Mouse (Mus musculus) heart, embryonic 14.5 days (tissue): ENCODE results near the gene Smim27. TPM values are rescaled to one million over a fixed set of nuclear protein-coding genes. Genes with fewer than 3 reads are reported as not detected.

Experiments used
- ATAC-seq: fragments of 200-750 bp; cut with Nextera tagmentation; 2 replicates; pipeline ENCODE4 v1.8.0; 2017; ENCODE audit warnings: low read depth, moderate TSS enrichment; ENCODE audit not compliant: insufficient number of reproducible peaks, insufficient read depth, low FRiP score
- H3K27ac ChIP-seq, 2 experiments: fragments of 200-500 bp in 1 of 2; fragments of 300-500 bp in 1 of 2; sonication (generic) in 1 of 2; replicated peaks in 1 of 2; 2 replicates each; pipeline ENCODE4 v1.5.1; 2012 to 2014; ENCODE audit warnings: low read depth in 2 of 2, low read length in 2 of 2, control low read depth in 1 of 2, mild to moderate bottlenecking in 1 of 2, mixed read lengths in 1 of 2; ENCODE audit not compliant: control insufficient read depth in 1 of 2, insufficient read depth in 1 of 2
- H3K27me3 ChIP-seq: fragments of 300-500 bp; sonication (generic); 2 replicates; pipeline ENCODE4 v1.6.1; 2014; ENCODE audit warnings: mild to moderate bottlenecking, low read length, control low read depth; ENCODE audit not compliant: control insufficient read depth, insufficient read depth
- H3K36me3 ChIP-seq: fragments of 300-500 bp; sonication (generic); 2 replicates; pipeline ENCODE4 v1.6.1; 2014; ENCODE audit warnings: mild to moderate bottlenecking, control low read depth, low read length, mixed read lengths; ENCODE audit not compliant: control insufficient read depth, insufficient read depth
- H3K4me1 ChIP-seq, 2 experiments: fragments of 200-500 bp in 1 of 2; fragments of 300-500 bp in 1 of 2; sonication (generic) in 1 of 2; 2 replicates each; pipeline ENCODE4 v1.6.1; 2012 to 2014; ENCODE audit warnings: low read length in 2 of 2, control low read depth in 1 of 2, mixed read lengths in 1 of 2; ENCODE audit not compliant: control insufficient read depth in 2 of 2, insufficient read depth in 2 of 2
- H3K4me2 ChIP-seq: fragments of 300-500 bp; sonication (generic); 2 replicates; pipeline ENCODE4 v1.6.1; 2014; ENCODE audit warnings: mild to moderate bottlenecking, low read length
- H3K4me3 ChIP-seq, 2 experiments: fragments of 200-500 bp in 1 of 2; fragments of 300-500 bp in 1 of 2; sonication (generic) in 1 of 2; 2 replicates each; pipeline ENCODE4 v1.5.1; 2012 to 2014; ENCODE audit warnings: low read length in 2 of 2, mild to moderate bottlenecking in 2 of 2, control low read depth in 1 of 2, low read depth in 1 of 2, moderate library complexity in 1 of 2; ENCODE audit not compliant: control insufficient read depth in 1 of 2, insufficient read depth in 1 of 2
- H3K9ac ChIP-seq: fragments of 300-500 bp; sonication (generic); 2 replicates; pipeline ENCODE4 v1.6.1; 2014; ENCODE audit warnings: mild to moderate bottlenecking, low read length
- H3K9me3 ChIP-seq: fragments of 300-500 bp; sonication (generic); 2 replicates; pipeline ENCODE4 v1.6.1; 2016; ENCODE audit warnings: low read length, control low read depth; ENCODE audit not compliant: control insufficient read depth
- WGBS: fragments of 180-500 bp; shearing (Covaris S2); extraction: QIAGEN DNeasy Blood & Tissue Kit; methylation state at CpG from one replicate; pipeline ENCODE4 v1.1.7; 2014; 5-methylcytosine and 5-hydroxymethylcytosine counted together
- polyA plus RNA-seq: library from polyadenylated mRNA; unstranded; fragments of >200 nt; fragmentation: Nextera tagmentation; extraction: Ambion mirVana; gene quantifications from 2 replicates; pipeline ENCODE4 v1.2.1, GENCODE M21; 2014

Smim27 gene
- polyA plus RNA-seq, 1 experiment from 2014 or later: 47.1 TPM

- Histone ChIP-seq H3K27me3 (no peaks in the 10 kb centered on the region), H3K4me2 (no peak overlapping the region), H3K9ac (no peak overlapping the region), H3K36me3 (peaks cover 62% of the 10 kb centered on the region), H3K27ac (no peak overlapping the region), H3K4me3 (no peak overlapping the region), H3K4me1 (peaks cover 5 to 17% of the 10 kb centered on the region in 2 experiments; a peak in 3 of 4 replicates), H3K9me3 (no peaks in the 10 kb centered on the region)
- WGBS: 40% methylated on average over 1 of the region's 1 CpGs
- ATAC-seq: no peak
These were observed 5.1 kb upstream of the Smim27 start for GRCm38 (mm10) chr4:40264321-40264720.

DNA sequence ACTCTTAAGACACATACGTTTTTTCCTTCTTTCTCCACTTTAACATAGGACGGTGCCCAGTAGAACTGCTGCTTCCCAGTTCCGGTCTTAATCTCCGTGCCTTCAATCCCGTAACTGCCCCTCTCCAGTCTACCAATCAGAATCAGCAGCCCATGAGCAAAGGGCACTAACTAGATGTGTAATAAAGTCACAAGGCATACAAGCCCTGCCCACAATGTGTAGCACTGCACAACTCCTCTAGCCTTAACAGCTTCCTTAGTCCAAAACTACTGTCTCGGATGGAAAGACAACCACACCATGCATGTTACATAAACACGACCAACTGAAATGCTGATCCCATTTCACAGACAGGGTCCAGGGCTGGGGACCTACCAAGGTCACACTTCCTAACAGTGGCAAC, 1.7 kb upstream of the Smim27 start:
- H3K4me2 ChIP-seq: peak overlapping the region; percentile 91
- H3K4me1 ChIP-seq: peaks cover 10 to 17% of the 10 kb centered on the region in 2 experiments
- H3K9ac ChIP-seq: peak overlapping the region; percentile 98
- H3K36me3 ChIP-seq: peaks cover 45% of the 10 kb centered on the region
- no peak for ATAC-seq
- peak overlapping the region; percentile 91 to 99 for H3K4me3 ChIP-seq
- no peaks in the 10 kb centered on the region for H3K27me3 ChIP-seq
- no peaks in the 10 kb centered on the region for H3K9me3 ChIP-seq
- WGBS: 56% methylated on average over 7 of the region's 7 CpGs
- peak overlapping the region; percentile 62 to 99 for H3K27ac ChIP-seq

DNA sequence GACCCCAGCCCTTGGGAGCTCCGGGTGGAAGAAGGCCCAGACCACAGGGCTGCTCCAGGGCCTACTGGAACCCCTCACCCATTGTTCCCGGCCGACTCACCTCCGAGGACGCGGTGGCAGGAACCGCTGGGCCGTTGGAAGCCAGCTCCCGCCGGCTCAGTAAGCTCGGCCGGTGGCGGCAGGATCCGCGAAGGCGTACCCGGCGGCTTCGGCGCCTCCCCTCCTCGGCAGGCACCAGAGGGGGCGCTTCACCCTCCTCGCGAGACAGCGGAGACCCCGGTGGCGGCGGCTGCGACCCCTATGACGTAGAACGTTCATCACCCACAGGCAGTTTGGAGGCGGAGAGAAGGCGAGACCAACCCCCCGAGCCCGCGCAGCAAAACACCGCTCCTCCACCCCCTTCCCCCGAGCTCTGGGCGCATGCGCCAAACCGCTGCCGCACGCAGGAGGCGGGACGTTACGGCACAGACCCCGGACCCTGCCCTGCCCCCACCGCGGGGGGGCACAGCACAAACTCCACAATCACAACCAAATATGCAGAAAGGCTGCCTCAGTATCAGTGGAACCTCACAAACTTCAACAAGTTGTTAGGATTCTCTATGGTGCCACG, 1.1 kb upstream of the Smim27 start:
- ATAC-seq: peak; percentile 68
- H3K9ac ChIP-seq: peak overlapping the region; percentile 98
- peaks cover 10 to 17% of the 10 kb centered on the region in 2 experiments for H3K4me1 ChIP-seq
- H3K9me3 ChIP-seq: no peaks in the 10 kb centered on the region
- peak overlapping the region; percentile 99 to 100 for H3K27ac ChIP-seq
- no peaks in the 10 kb centered on the region for H3K27me3 ChIP-seq
- peak overlapping the region; percentile 91 for H3K4me2 ChIP-seq
- peak overlapping the region; percentile 91 to 99 for H3K4me3 ChIP-seq
- under 1% methylated on average over 48 of the region's 50 CpGs for WGBS
- peaks cover 45% of the 10 kb centered on the region for H3K36me3 ChIP-seq

DNA sequence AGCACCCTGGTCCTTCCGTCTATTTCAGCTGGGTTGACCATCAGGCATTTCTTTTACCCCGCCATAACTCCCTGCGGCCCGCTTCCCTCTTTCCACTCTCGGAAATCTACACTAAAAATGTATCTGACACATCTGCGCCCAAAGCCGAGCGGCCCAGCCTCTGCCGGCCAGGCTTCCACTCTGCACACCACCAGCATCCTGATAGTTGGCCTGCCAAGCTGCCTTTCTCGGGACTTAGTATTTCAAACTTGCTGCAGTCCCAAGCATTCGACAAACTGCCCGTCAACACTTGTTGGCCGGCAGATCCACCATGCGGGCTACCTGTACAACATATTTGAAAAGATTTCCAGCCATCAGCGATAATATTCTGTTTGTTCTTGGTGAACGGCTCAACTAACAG, 544 bp upstream of the Smim27 start:
- ATAC-seq: no peak

DNA sequence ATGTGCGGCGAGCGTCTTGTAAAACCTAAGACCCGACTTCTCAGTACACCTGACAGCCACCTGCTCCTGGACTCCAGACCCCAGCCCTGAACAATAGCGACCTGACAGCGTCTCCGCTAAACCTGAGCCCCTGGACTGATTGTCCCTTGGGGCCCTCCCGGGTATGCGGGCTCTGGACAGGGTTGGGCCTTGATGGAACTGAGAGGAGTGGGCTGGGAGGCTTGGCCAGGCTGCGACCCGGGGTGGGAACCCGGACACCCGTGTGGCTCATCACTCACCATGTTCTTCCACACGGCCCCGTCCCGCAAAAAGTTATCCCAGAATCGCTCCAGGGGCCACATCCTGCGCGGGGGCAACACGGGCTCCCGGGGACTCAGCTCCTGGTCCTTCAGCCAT, 9.5 kb downstream of the Smim27 start:
- WGBS: under 1% methylated on average over 21 of the region's 21 CpGs
- Histone ChIP-seq H3K4me1 (peaks cover 2 to 7% of the 10 kb centered on the region in 2 experiments; a peak in 3 of 4 replicates), H3K4me2 (peak overlapping the region; percentile 78)

More for the DNA sequence above, 544 bp upstream of the Smim27 start:
- H3K4me1 ChIP-seq: peaks cover 10 to 17% of the 10 kb centered on the region in 2 experiments
- H3K9me3 ChIP-seq: no peaks in the 10 kb centered on the region
- peak overlapping the region; percentile 98 for H3K9ac ChIP-seq
- H3K4me3 ChIP-seq: peak overlapping the region; percentile 91 to 99
- peaks cover 50% of the 10 kb centered on the region for H3K36me3 ChIP-seq
- under 1% methylated on average over 16 of the region's 16 CpGs for WGBS
- H3K27me3 ChIP-seq: no peaks in the 10 kb centered on the region
- peak overlapping the region; percentile 91 for H3K4me2 ChIP-seq
- peak overlapping the region; percentile 99 to 100 for H3K27ac ChIP-seq

DNA sequence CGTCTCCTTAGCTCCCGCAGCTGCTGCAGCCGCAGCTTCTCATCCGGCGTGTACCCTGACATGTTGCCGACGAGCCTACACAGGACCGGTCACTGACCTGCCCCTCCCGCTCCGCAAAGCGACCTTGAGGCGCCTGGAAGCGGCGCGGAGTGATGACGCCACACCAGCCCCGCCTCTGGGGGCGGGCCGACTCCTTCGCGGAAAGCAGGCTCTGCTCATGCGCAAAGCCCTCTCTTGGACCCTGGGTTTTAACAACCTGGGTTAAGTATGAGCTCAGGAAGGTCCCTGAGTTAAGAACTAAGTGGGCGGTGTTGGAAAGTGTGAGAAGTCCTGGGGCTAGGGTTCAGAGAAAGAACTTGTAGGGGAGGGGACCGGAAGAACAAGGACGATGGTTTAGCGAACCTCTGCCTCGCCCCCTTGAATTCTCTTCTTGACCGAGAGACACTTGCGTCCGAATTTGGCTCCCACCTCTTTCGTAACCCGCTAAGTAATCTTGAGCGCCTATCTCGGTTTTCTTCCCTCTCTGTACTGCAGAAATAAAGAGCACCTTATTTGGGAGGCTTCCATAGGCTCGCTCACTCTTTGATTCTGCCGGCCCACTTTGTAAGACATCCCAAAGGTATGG, 10.0 kb downstream of the Smim27 start, which contains the start of gene Ndufb6:
TSS of gene Ndufb6 (minus strand) at position 146 of the 625 bp plus-strand sequence.
- Histone ChIP-seq H3K4me1 (peaks cover 2 to 7% of the 10 kb centered on the region in 2 experiments; a peak in 3 of 4 replicates), H3K4me3 (peak within 1 kb of the TSS; percentile 87 to 96), H3K4me2 (peak within 1 kb of the TSS; percentile 78), H3K9ac (peak within 1 kb of the TSS; percentile 95), H3K27me3 (no peaks in the 10 kb centered on the region), H3K9me3 (no peaks in the 10 kb centered on the region), H3K36me3 (peaks cover 28% of the 10 kb centered on the region), H3K27ac (peak within 1 kb of the TSS; percentile 89 to 90)
- ATAC-seq: peak; percentile 96
- WGBS: under 1% methylated on average over 36 of the region's 36 CpGs

More for the DNA sequence above, 9.5 kb downstream of the Smim27 start:
- Histone ChIP-seq H3K9ac (peak overlapping the region; percentile 95), H3K36me3 (peaks cover 30% of the 10 kb centered on the region), H3K27me3 (no peaks in the 10 kb centered on the region), H3K9me3 (no peaks in the 10 kb centered on the region), H3K4me3 (peak overlapping the region; percentile 87 to 96), H3K27ac (peak overlapping the region; percentile 76 to 89)
- ATAC-seq: peak; percentile 65

GRCm38 (mm10) chr4:40285582-40285981, 16.2 kb downstream of the Smim27 start:
- no peaks in the 10 kb centered on the region for H3K36me3 ChIP-seq
- no peak overlapping the region for H3K9ac ChIP-seq
- no peaks in the 10 kb centered on the region for H3K27me3 ChIP-seq
- no peaks in the 10 kb centered on the region for H3K9me3 ChIP-seq
- ATAC-seq: no peak
- H3K27ac ChIP-seq: no peak overlapping the region
- no peak overlapping the region for H3K4me3 ChIP-seq
- no peaks in the 10 kb centered on the region for H3K4me1 ChIP-seq
- WGBS: 14% methylated on average over 4 of the region's 4 CpGs
- no peak overlapping the region for H3K4me2 ChIP-seq
